Mouse (Mus musculus) intestine, postnatal 0 days (tissue): Measurements from ENCODE around the gene 1700080O16Rik. TPM values are rescaled to one million over a fixed set of nuclear protein-coding genes. Genes with fewer than 3 reads are reported as not detected.

Experiments used
- ATAC-seq: fragments of 200-750 bp; cut with Nextera tagmentation; 2 replicates; pipeline ENCODE4 v1.8.0; 2017; ENCODE audit warnings: mild to moderate bottlenecking, moderate TSS enrichment, moderate library complexity
- H3K27ac ChIP-seq: fragments of 300-500 bp; sonication (generic); 2 replicates; pipeline ENCODE4 v1.5.1; 2014; ENCODE audit warnings: mild to moderate bottlenecking, low read depth, low read length, moderate library complexity
- H3K27me3 ChIP-seq: fragments of 300-500 bp; sonication (generic); replicated peaks from 2 replicates; pipeline ENCODE4 v1.6.1; 2014; ENCODE audit warnings: low read length, mixed read lengths; ENCODE audit not compliant: control insufficient read depth, insufficient read depth
- H3K36me3 ChIP-seq: fragments of 300-500 bp; sonication (generic); 2 replicates; pipeline ENCODE4 v1.6.1; 2014; ENCODE audit warnings: mild to moderate bottlenecking, moderate library complexity; ENCODE audit not compliant: control insufficient read depth, insufficient read depth
- H3K4me1 ChIP-seq: fragments of 300-500 bp; sonication (generic); replicated peaks from 2 replicates; pipeline ENCODE4 v1.6.1; 2014; ENCODE audit warnings: antibody characterized with exemption, low read length, mixed read lengths; ENCODE audit not compliant: control insufficient read depth, insufficient read depth
- H3K4me2 ChIP-seq: fragments of 300-500 bp; sonication (generic); replicated peaks from 2 replicates; pipeline ENCODE4 v1.6.1; 2014; ENCODE audit warnings: low read depth, mild to moderate bottlenecking, moderate library complexity
- H3K4me3 ChIP-seq: fragments of 300-500 bp; sonication (generic); 2 replicates; pipeline ENCODE4 v1.5.1; 2014; ENCODE audit warnings: low read depth, low read length
- H3K9ac ChIP-seq: fragments of 300-500 bp; sonication (generic); 2 replicates; pipeline ENCODE4 v1.6.1; 2014; ENCODE audit warnings: mild to moderate bottlenecking, low read depth, low read length
- H3K9me3 ChIP-seq: fragments of 300-500 bp; sonication (generic); 2 replicates; pipeline ENCODE4 v1.6.1; 2016; ENCODE audit warnings: mixed run types; ENCODE audit not compliant: control insufficient read depth
- CTCF ChIP-seq: sonication (generic); IDR thresholded peaks from 2 replicates; pipeline ENCODE4 v1.5.1; 2016; ENCODE audit warnings: low read depth, mild to moderate bottlenecking, control low read depth, antibody characterized with exemption, moderate library complexity
- WGBS: fragments of 180-500 bp; shearing (Covaris S2); extraction: QIAGEN DNeasy Blood & Tissue Kit; methylation state at CpG from one replicate; pipeline ENCODE4 v1.1.7; 2014; 5-methylcytosine and 5-hydroxymethylcytosine counted together
- polyA plus RNA-seq: library from polyadenylated mRNA; unstranded; fragments of >200 nt; fragmentation: Nextera tagmentation; extraction: Ambion mirVana; gene quantifications from 2 replicates; pipeline ENCODE4 v1.2.1, GENCODE M21; 2015

The 1700080O16Rik gene
- polyA plus RNA-seq, 1 experiment from 2014 or later: not detected

- Histone ChIP-seq H3K4me3 (no peak overlapping the region), H3K4me2 (no peak overlapping the region), H3K9me3 (no peaks in the 10 kb centered on the region), H3K36me3 (no peaks in the 10 kb centered on the region), H3K27me3 (no peaks in the 10 kb centered on the region), H3K27ac (no peak overlapping the region), H3K4me1 (no peaks in the 10 kb centered on the region), H3K9ac (no peak overlapping the region)
- 63% methylated on average over 5 of the region's 5 CpGs for WGBS
- TF ChIP-seq CTCF: no peak
- no peak for ATAC-seq
These were observed 34.5 kb downstream of the 1700080O16Rik start for GRCm38 (mm10) chrX:51938076-51938475.

DNA sequence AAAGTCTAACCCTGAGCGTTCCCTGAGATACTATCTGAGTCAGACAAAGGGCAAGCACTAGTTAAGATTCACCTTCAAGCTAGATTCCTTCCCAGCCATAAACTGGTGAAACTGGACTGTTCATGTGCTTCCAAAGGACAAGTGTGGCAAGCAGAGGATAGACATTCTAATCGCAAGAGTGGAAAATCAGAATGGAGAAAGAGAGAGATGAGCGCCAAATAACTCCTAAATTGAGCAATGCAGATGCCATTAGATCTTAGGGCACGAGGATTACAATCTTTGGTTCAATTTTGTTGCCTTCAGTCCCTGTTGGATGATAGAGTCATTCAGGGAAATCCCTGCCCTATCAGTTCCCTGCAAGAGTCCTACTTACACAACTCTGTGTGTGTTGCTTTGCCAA lies 53.5 kb downstream of the 1700080O16Rik start:
- no peak for ATAC-seq
- Histone ChIP-seq H3K4me3 (no peak overlapping the region), H3K27ac (no peak overlapping the region), H3K9me3 (no peaks in the 10 kb centered on the region), H3K9ac (no peak overlapping the region), H3K4me2 (no peak overlapping the region), H3K4me1 (no peaks in the 10 kb centered on the region), H3K36me3 (no peaks in the 10 kb centered on the region), H3K27me3 (no peaks in the 10 kb centered on the region)
- WGBS: 71% methylated on average over 4 of the region's 4 CpGs
- TF ChIP-seq CTCF: no peak

Other genes starting within 250 kb of the 1700080O16Rik start
- gene Usp26, start 171.5 kb downstream of the 1700080O16Rik start, polyA plus RNA-seq: not detected in 2 replicates
- 21.2 and 21.6 TPM in 2 replicates for gene Gpc4, start 192.5 kb upstream of the 1700080O16Rik start, polyA plus RNA-seq